Mouse (Mus musculus): ENCODE measurements around the gene Pan2.
"Not testable (repeated sequence)": the region's sequence is repeated elsewhere in the genome, so short reads cannot be mapped to it uniquely, and the experiment has no call there.

The Pan2 gene

GRCm38 (mm10) chr10:128283604-128284579 lies 19.2 kb upstream of the Pan2 start:
- no peak for DNase-seq

DNA sequence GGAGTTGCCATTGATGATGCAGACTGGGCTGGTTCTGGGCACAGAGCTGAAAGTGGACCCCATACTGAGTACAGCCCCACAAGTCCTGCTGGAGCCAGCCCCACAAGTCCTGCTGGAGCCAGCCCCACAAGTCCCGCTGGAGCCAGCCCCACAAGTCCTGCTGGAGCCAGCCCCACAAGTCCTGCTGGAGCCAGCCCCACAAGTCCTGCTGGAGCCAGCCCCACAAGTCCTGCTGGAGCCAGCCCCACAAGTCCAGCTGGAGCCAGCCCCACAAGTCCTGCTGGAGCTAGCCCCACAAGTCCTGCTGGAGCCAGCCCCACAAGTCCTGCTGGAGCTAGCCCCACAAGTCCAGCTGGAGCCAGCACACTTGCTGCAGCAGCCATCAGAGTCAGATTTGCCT lies 12.5 kb upstream of the Pan2 start:
- DNase-seq: not testable (repeated sequence)

DNA sequence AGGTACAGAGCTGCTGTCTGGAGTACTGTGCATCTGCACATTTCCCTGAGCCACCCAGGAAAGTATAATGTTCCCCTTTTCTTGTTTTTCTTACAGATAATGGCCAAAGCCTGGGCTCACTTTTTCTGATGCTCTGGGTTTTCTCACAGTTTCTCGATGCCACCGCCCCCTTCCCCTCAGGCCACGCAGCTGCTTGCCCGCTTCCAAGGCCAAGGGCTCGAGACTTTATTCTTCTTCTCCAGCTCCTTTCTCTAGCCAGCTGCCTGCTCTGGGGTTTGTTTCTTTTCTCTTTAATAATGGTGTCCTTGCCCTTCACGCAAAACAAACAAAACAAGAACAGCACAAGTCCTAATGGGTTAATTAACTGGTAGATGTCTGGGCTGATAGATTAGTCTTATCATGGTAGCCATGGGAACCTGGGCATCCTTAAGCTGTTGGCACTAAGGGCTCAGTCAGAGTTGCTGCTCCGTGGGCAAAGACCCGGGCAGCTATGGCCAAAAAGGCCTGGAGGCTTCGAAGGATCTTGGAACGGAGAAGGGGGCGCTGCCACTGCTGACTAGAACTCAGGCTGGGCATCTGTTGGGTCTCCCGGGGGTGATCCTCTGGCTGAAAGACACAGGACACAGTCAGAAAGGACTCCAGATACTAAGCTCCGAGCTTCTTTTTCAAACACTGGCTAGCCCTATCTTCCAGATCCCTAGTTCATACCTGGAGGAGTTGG lies 6.6 kb upstream of the Pan2 start:
- DNase-seq: no peak

- DNase-seq: no peak
Observed at GRCm38 (mm10) chr10:128297221-128297620, 5.9 kb upstream of the Pan2 start.

GRCm38 (mm10) chr10:128297622-128298021 lies 5.5 kb upstream of the Pan2 start:
- no peak for DNase-seq

GRCm38 (mm10) chr10:128298243-128298642 lies 4.9 kb upstream of the Pan2 start:
- no peak for DNase-seq

DNA sequence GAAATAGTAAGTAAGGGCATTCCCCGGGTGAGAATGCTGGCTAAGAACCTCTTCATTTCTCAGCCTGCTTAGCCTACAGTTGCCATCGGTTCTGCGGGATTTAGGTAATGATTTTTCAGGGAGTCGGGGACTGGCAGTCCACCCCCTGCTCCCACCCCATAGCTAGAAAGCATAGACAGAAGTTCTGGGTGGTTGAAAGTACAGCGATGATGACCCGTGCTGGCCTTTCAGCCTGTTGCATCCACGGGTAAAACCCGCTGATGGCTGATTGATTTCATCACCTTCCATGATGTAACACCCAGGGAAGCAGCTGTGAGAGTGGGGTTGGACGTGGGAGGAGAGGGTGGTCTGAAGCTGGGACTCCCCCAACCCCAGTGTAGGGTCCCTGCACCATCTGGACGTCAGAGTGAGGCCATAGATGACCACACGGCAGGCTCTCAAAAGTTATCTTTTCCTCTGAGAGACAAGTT lies 4.4 kb upstream of the Pan2 start, which contains the start of gene Il23a:
Gene Il23a (minus strand): TSS at position 51 of the 470 bp plus-strand sequence.
- DNase-seq: no peak

DNA sequence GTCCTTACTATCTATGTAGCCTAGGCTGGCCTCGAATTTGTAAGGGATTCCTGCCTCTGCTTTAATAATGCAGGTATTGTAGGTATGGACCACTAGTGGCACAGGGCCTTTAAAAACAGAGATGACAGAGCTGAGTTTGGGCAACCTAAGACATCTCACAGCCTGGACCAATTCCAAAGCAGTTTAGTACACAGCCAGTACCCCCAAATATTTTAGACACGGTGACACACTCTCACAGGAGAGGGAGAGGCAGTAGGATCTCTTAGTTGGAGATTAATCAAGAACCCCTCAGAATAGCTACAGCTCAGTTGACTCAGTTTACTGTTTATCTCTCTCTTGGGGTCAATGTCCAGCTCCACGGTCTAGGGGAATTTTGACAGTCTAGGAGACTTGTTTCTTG lies 778 bp upstream of the Pan2 start:
- no peak for DNase-seq

- no peak for DNase-seq
Observed at GRCm38 (mm10) chr10:128302785-128303125, 380 bp upstream of the Pan2 start.

GRCm38 (mm10) chr10:128309654-128310053 lies 6.5 kb downstream of the Pan2 start:
- no peak for DNase-seq

- no peak for DNase-seq
Observed at GRCm38 (mm10) chr10:128310177-128310576, 7.0 kb downstream of the Pan2 start.

GRCm38 (mm10) chr10:128310902-128311301 lies 7.8 kb downstream of the Pan2 start:
- no peak for DNase-seq

- no peak for DNase-seq
Observed at GRCm38 (mm10) chr10:128315578-128315977, 12.4 kb downstream of the Pan2 start.

DNA sequence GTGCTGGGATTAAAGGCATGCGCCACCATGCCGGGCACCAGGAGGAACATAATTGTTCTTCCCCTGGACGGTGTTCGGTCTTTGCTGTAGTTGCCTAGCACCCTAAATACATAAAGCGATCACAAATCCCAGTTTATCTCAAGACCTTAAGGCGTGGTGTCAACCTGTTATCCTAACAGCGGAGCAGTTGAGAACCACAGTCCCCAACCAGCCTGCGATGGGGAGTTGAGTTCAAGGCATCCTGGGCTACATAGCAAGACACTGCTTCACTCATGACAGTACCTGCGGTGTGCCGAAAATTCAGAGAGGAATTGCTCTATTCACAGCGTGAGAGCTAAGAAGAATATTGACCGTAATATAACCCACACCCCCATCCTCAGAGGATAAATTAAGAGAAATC lies 18.5 kb downstream of the Pan2 start:
- DNase-seq: no peak

- peak; percentile 84 for DNase-seq
Observed at GRCm38 (mm10) chr10:128322141-128323108, 19.3 kb downstream of the Pan2 start, which contains the start of gene Cnpy2. Gene Cnpy2, plus strand, starts transcription at chr10:128322459.

DNA sequence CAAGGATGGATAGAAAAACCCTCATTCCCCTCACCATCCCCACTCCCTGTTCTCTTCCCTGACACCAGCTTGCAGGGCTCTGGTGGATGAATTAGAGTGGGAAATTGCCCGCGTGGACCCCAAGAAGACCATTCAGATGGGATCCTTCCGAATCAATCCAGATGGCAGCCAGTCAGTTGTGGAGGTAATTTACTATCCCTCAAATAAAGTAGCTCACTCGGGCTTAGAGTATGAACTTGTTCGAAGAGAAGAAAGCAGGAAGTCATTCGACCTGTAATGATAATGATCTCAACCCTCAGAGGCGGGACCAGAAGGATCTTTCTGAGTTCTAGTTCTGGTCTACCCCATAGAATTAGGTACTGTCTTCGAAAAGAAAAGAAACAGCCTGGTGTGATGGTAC lies 20.4 kb downstream of the Pan2 start:
- DNase-seq: no peak

DNA sequence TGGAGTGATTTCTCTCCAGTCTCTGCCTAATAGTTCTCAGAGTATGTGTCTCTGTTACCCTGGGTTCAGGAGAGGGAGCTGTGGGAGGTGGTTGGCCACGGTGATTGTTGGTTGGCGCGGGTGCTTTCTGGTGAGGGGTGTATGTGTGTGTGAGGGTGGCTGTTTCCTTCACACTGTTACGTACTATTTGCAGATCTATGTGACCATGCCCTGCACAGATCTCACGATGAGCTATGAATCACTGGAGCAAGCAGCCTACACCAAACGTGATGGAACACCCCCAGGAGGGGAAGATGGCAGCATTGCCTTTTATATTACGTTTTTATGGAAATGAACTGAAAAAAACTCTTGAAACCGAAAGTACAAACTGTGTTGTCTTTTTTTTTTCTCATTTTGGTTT lies 23.7 kb downstream of the Pan2 start:
- DNase-seq: no peak

GRCm38 (mm10) chr10:128327610-128328009 lies 24.5 kb downstream of the Pan2 start:
- DNase-seq: no peak

DNA sequence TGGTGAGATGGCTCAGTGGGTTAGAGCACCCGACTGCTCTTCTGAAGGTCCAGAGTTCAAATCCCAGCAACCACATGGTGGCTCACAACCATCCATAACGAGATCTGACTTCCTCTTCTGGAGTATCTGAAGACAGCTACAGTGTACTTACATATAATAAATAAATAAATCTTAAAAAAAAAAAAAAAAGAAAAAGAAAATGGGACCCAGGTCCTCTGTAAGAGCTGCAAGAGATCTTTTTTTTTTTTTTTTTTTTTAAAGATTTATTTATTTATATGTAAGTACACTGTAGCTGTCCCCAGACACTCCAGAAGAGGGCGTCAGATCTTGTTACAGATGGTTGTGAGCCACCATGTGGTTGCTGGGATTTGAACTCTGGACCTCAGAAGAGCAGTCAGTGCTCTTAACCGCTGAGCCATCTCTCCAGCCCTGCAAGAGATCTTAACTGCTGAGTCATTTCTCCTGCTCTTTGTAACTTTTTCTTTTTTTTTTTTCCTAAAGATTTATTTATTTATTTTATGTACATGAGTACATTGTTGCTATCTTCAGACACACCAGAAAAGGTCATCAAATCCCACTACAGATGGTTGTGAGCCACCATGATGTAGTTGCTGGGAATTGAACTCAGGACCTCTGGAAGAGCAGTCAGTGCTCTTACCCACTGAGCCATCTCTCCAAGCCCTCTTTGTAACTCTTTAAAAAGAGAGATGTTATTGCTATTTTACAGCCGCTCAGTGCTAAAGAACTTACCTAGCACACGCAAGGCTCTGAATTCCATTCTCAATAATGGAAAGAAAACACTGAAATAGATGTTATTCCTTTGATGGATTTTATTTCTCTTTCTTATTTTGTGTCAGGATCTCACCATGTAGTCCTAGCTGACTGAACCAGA lies 29.5 kb downstream of the Pan2 start:
- not testable (repeated sequence) for DNase-seq

- no peak for DNase-seq
Observed at GRCm38 (mm10) chr10:128335582-128335981, 32.4 kb downstream of the Pan2 start.

GRCm38 (mm10) chr10:128336195-128336594 lies 33.1 kb downstream of the Pan2 start:
- DNase-seq: no peak

Measured in layer of hippocampus, adult 9-11 months (tissue).